Mouse (Mus musculus) thymus, postnatal 4 days (tissue): ENCODE data around the gene Rbpj.
"Not testable (repeated sequence)": the region's sequence is repeated elsewhere in the genome, so short reads cannot be mapped to it uniquely, and the experiment has no call there.

Experiments
- DNase-seq: peaks from one replicate; pipeline ENCODE4 v3.0.0; 2021

Gene Rbpj

DNA sequence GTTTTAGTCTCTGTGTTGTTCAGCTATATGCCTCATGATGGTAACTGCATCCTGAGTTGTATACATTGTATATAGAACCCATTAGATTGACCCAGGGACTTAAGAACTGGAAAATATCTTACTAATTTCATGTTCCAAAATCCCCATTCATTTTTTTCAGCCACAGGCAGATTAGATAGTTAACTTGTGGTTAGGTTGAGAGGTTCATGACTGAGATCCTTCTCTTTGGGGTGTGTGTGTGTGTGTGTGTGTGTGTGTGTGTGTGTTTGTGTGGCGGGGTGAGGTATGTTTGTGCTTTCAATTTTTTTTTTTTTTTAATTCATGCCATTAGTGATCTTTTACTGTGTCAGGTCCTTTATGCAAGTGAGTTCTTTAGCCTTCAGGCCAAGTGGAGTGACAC lies 133.2 kb downstream of the Rbpj start:
- DNase-seq = no peak

DNA sequence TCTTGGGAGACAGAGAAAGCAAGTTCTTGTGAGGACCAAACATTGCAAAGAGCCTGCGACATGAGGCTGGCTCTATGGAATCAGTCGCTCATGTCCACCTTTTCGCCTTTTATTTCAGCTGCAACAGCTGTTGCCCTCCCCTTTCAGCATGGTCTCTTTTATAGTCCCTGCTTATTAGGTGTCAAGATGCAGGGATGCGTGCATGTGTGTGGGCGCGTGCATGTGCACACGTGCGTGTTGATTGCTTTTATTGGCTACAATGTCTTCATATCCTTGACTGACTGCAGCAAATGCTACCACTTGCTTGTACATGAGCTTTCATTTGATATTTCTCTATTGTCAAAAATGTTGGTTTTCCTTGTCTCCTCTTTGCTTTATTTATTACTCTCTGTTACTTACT lies 136.2 kb downstream of the Rbpj start:
- no peak for DNase-seq

DNA sequence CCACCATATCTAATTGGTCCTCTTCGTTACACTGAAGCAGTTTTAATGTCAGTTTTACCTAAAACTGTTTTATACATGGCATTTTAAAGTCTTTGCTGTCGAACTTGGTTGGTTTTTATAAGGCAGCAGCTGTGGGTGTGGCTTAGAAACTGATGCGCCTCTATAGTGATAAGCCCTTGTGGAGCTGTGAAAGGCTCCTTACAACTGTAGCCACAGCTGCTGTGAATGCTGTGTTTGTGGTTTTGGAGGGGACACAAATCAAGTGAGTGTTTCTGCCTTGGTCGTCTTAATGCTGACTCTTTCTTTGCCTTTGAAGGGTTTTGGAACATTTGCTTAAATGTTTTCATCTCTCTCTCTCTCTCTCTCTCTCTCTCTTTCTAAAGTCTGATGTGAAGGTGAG lies 139.5 kb downstream of the Rbpj start:
- DNase-seq = no peak

DNA sequence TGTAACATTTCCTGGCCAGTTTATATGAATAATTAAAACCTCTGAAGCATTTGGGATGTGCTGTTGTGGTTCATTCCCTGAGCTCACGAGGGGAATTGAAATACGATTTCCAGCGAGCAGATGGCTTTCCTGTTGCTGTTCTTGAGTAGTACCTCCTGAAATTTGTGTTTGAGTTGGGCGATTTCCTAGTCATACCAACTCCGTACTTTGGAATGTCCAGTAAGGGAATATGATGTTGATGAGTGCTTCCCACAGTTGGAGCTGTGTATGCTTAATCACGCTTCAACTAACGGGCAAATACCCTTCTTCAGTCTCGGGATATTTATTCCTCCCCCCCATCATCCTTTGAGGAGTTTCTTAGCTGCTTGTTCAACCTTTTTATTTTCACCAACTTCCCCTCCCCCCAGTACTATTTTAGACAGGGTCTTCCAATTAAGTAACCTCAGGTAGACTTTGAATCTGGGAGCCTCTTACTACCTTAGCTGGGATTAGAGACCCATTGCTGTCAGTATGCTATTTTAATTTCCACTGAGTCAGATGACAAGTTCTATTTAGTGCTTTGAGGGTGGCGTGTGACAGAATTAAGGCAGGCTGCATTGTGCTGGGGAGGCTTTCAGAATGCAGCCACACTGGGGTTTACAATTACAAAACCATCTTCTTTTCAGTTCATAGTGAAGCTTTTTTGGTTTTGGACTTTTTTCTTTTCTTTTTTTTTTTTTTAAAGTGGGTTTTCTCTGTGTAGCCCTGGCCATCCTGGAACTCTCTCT lies 141.5 kb downstream of the Rbpj start:
- no peak for DNase-seq

DNA sequence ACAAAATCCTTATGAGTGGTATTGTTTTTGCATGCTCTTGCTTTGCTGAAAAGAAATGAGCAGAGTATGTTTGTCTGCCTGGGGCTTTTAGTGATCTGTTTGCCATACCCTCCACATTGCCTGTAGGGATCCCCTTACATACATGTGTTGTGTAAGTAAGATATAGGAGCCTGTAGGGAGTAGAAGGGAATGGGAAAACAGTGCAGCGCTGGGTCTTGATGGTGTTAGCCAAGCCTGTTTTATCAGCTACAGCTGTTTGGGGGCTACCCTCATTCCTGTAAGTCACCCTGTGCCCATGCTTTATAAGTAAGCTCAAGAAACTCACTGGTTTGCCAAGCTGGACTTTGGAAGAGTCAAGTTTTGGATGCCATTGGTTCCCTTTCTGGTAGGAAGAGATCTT lies 152.9 kb downstream of the Rbpj start:
- DNase-seq = no peak

DNA sequence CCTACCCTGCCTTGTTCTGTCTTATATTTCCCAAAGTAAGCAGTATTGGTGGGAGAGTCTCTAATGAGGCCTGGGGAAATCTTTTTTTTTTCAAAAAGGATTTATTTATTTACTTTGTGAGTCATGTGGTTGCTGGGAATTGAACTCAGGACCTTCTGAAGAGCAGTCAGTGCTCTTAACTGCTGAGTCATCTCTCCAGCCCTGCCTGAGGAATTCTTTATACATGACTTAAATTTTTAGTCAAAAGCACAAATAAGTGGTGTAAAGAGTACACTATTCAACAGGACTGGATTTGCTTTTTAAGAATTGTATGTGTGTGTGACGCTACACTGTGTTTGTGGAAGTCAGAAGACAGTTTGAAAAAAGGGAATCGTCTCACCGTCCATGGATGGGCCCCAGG lies 166.1 kb downstream of the Rbpj start:
- no peak for DNase-seq

DNA sequence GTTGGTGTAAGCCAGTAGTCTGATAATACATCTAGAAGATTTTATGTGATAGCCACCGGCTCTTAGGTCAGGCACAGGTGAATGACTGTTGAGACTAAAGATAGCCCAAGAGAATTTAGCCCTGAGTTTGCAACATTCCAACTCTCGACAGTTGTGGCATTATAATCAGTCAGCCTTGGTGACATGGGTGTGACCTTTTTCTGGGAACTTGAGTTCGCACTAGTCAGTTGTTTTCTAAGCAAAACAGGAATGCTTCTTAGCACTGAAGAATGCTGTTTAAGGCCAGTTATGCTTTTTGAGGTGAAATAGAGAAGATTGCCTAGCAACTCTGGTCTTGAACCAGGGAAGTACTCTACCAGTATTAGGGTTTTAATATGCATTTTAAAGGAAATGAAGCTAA lies 170.8 kb downstream of the Rbpj start:
- no peak for DNase-seq

DNA sequence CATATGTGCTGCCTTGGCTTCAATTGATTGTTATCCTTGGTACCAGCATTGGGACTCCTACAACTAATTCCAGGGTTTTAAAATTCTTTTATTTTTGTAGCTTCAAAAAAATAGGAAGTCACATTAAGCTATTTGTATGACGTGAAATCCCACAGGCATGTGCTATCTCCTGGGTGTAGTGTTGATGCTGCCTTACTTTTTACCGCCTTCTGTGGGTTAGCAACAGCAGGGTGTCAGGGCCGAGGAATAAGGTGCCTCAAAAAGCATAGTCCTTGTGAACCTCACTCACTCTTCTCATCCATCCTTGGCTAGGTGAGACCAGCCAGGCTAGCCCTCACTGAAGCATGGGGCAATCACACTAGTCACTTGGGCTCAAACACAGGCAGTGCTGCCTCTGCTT lies 171.3 kb downstream of the Rbpj start:
- no peak for DNase-seq

DNA sequence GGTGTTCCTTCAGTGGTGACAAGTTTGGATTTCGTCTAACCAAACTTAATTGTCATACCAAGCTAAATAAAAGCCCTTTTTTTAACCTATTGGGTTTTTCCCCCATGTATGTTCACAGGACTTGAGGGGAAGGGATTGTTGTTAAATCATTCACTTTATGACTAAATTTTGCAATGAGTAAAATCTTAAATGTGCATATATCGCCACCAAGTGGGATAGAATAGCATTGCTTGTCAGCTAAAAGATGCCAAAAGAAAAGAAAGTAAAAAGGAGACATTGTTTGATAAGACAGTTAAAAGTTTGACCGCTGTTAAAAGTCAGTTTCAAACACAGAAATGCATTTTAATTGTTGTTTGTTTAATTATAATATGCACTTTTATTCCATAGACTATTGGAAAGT lies 172.7 kb downstream of the Rbpj start:
- peak; percentile 18 for DNase-seq

DNA sequence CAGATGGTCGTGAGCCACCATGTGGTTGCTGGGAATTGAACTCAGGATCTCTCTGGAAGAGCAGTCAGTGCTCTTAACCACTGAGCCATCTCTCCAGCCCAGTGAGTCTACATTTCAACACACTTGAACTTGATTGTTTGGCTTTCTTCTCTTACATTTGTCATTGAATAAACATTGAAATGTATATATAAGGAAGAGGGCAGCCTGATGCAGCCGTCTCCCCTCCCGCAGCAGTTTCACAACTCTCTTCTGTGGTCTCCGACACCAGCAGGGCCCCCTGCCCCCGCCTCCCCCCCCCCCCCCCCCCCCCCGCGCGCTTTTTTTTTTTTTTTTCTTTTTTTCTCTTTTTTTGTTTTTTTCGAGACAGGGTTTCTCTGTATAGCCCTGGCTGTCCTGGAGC lies 180.7 kb downstream of the Rbpj start:
- no peak for DNase-seq

DNA sequence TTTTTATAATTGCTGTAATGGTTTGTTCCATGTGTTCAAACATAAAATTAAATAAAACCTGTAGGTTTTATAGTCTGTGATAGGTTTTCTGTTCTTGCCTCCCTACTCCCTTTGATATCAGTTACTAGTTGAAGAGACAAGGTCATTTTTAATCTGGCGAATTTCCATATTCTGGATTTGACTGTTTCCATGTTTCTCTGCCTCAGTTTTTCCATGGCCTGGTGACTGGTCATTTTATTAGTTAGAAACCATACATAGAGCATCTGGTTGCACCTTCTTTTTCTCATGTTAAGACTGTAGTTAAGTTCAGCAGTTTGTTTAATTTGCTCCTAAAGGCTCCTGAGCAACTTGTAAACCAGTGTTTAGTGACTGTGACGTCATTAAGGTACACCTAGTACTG lies 181.4 kb downstream of the Rbpj start:
- no peak for DNase-seq

DNA sequence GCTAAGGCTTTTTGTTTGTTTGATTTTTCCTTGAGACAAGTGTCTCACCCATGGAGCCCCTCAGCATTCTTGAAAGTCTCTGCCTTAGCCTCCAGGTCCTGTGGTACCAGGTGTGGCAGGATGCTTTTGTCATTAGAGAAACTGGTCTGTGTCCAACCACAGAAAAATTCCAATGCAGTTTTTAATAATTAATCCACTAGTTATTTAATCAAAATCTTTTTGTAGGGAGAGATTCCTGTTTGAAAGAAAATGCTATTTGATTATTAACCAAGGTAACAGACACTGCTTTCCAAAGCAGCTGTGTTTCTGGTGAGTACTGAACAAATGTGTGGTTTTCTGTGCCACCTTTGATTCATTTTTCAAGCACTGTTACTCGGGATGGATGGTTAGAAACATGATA lies 190.6 kb downstream of the Rbpj start:
- DNase-seq = no peak

DNA sequence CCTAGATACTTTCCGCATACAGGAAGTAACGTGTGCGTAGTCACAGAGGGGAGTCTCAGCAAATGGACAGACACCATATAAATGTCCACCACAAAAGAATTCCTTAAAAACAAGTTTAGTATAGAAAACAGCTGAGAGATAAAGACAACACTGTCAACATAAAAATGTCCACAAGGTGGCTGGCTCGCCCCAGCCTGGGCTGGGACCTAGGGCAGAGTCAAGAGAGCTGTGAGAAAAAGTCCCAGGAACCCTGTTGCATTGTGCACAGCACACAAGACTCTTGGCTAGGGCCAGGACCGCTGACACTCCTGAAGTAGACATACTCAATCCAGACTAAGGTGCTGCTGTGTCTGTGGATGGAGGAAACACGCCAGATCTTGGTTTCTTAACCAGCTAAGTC lies 192.0 kb downstream of the Rbpj start:
- peak; percentile 39 for DNase-seq

DNA sequence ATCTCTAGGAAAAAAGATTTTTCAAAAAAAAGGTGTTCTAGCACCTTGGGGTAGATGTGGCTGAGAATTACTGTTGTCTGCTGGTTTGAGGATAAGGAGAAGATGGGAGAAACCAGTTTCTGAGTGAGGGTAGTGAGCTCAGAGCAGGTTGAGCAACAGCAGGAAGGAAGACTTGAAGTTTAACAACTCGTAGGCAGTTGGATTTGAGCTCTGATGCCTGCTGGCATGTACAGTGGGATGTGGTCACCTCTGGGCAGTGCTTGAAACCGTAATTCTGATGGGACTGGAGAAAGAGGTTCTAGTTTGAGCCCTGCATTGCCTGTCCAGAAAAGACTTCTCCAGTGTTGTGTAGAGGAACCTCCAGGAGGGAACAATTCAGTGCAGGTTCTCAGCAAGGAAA lies 195.6 kb downstream of the Rbpj start:
- no peak for DNase-seq

DNA sequence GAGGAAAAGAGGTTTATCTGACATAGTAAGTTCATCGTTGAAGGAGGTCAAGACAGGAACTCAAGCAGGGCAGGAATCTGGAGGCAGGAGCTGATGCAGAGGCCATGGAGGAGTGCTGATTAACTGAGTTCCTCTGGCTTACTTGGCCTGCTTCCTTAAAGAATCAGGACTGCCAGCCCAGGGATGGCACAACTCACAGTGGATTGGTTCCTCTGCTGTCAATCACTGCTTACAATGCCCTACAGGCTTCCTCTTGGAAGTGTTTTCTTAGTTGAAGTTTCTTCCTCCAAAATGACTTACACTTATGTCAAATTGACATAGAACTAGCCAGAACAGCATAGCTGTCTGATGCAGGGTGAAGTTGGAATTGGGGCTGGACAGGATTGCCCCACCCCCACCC lies 196.5 kb downstream of the Rbpj start:
- DNase-seq = no peak

DNA sequence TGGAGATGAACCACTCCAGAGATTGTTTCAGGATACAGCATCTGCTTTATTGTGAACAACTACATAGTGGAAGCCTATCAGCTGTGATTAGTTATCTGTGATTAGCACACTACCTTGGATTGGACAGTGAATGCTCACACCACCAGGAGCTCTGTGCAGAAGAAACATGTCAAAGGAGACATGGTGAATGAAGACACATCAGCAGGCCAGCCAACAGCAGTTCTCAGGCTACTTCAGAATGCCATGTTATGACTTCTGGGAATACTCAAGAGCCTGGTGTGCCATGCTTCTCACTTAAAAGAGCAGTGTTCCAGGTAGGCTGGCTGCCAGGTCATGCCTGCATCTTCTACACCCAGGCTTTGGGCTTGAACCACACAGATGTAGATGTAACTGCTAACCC lies 197.7 kb downstream of the Rbpj start:
- no peak for DNase-seq

DNA sequence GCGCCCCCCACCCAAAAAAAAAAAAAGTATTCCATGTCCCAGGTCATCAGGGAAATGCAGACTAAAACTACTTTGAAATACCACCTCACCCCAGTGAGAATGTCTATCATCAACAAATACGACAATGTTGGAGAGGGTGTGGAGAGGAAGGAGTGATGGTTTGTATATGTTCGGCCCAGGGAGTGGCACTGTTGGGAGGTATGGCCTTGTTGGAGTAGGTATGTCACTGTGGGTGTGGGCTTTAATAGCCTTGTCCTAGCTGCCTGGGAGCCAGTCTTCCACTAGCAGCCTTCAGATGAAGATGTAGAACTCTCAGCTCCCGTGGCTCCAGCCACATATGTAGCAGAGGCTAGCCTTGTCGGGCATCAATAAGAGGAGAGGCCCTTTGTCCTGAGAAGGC lies 202.1 kb downstream of the Rbpj start:
- DNase-seq = no peak

DNA sequence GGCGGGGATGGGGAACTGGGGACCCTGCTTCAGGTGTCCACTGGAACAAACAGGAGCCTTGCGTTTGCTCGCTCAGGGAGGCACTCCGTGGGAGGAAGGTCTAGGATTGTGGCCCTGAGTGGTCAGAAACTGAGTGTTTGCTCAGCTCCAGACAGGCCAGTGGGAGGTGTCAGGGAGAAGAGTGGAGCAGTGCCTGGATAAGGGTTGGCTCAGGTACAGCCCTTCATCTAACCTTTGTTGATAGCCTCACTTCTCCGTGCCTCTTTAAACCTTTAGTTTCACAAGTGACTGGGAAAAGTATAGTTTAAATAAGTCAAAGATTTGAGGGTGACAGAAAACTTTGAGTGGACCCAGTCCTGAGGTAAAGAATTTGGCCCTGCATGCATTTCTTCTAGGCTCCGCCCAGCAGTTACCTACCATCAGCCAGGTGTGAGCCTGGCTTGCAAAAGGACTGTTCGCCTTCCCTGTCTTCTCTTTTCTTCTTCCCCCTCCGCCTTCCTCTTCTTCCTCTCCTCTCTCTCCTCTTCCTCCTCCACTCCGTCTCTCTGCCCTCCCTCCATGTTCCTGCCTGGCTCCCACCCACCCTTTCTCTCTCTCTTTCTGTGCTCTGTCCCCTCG lies 204.5 kb downstream of the Rbpj start:
- DNase-seq = no peak

DNA sequence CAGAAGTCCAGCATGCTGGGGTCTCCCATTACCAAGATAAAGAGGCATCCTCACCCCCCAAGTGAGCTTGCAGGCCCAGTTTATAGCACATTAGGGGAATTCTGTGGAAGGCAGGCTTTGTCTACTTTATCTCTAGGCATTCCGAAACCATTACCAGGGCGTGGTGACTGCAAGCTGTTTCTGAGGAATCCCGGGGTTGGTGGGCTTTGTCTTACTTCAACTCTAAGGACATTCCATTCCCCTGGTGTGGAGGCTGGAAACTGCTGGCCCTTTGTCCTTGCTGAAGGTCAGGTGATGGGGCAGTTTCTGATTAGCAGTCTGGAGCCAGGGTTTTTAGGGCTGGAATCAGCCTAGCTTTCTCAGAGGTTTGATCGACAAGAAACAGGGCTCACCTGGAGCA lies 205.6 kb downstream of the Rbpj start:
- DNase-seq = no peak

DNA sequence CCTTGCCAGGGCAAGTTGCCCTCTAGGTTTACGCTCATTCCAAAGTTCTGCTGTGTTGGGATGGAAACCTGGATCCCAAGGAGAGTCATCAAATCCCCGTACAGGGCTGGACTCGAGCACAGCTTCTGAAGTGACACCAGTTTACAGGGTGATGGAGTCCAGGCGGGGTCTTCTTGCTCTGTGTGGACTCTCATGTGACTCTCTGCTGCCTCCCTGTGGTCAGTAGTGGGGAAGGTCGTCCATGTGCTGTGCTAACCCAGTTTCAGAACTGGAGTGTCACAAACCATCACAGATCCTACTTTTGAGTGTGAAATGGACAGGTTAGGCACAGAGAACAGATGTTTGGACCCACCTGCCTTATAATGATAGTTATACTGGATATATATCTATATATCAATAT lies 206.4 kb downstream of the Rbpj start:
- DNase-seq = peak; percentile 83

DNA sequence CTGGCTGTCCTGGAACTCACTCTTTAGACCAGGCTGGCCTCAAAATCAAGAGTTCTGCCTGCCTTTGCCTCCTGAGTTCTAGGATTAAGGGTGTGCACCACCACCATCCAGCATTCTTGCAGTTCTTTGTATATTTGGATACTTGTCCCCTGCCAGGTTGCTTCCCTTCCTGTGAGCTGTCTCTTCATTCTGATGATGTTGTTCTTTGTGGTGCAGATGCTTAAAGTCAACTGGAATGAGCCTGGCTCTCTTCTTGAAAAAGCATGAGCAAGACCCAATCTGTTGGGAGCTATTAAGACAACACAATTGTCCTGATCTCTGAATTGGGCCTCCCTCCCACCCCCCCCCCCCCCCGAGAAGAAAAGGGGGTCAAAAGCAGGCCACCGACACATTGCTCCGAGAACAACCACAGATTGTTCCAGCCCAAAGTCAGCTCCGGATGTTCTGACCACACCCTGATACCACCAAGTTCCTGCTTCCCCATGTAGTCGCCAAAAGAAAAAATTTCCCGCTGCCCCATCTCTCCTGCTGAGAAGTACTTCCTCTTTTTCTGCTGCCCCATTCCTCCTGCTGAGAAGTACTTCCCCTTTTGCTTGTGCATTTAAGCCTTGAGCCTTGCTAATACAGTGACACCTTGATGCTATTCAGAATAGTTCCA lies 207.7 kb downstream of the Rbpj start:
- DNase-seq = not testable (repeated sequence)

DNA sequence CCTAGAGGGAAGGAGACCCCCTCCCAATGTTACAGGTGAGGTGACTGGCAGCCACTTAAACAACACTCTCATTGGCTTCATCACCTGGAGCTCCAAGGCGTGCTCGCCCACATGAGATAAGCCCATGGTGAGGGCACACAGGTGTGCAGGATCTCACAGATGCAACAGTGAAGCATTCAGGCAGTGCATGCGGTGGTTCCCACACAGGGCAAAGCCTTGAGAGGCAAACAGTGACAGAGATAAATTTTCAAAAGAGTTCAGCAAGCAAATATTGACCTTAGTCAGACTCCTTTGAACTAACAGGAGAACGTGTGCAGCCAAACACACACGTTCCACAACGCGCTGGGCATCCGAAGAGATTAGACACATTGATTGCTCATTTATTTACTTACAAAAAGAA lies 210.7 kb downstream of the Rbpj start:
- DNase-seq = no peak

DNA sequence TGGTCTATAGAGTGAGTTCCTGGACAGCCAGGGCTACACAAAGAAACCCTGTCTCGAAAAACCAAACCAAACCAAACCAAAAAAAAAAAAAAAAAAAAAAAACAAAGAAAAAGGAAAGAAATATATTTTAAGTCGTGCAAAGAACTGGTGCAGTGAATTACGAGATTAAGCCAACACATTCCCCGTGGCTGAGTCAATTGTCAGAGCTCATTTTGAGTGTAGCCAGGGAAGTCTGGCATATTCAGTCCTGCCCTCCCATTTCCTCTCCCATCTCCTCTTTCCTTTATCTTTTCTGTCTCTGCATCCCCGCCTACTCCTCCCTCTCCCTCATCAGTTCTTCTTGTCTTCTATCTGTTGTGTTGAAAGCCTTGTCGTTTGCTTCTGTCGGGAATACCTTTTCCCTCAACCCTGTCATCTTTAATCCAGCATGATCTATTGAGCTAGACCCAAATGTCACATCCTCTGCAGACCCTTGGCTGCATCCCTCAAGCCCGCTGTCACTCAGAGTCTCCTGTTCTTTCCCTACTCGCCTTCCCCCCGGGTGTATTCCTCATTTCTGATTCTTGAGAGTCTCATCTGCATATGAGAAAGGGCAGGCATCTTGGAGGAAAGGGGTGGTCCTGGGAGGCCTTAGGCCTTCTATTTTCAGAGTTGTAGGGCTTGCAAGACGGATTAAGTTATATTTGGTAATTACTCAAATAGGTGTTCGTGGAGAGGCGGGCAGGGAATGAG lies 212.2 kb downstream of the Rbpj start:
- no peak for DNase-seq

DNA sequence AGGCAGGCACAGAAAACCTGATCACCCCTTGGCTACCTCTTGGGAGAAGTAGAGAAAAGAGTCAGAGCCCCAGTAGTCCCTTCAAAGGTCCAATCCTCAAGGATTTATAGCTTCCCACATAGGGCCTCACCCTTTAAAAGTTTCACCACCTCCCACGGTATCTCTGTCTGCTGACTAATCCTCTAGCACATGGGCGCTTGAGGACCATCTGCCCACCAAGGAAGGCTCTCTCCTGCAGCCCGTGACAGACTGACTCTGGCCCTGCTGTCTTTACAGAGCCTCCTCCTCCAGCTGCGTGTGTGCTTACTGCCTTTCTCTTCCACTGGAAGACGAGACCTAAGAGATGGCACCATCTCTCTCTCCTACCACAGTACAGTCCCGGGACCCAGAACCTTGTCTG lies 213.7 kb downstream of the Rbpj start:
- DNase-seq = no peak
